Mouse (Mus musculus): Measurements from ENCODE around the gene Gramd1b. TPM values are rescaled to one million over a fixed set of nuclear protein-coding genes. Genes with fewer than 3 reads are reported as not detected.

Gene Gramd1b
- total RNA-seq, 4 experiments from 2014 or later, result 134 to 191 (median 158) TPM

GRCm38 (mm10) chr9:40316865-40317660, 214.1 kb downstream of the Gramd1b start:
- DNase-seq (ENCODE audit: low spot score in 2 of 2), result no peak

- DNase-seq (ENCODE audit: low spot score in 2 of 2), result no peak
Measured at GRCm38 (mm10) chr9:40311813-40312212, 219.4 kb downstream of the Gramd1b start.

GRCm38 (mm10) chr9:40309876-40310275, 221.3 kb downstream of the Gramd1b start:
- no peak for DNase-seq (ENCODE audit: low spot score in 2 of 2)

GRCm38 (mm10) chr9:40307311-40307710, 223.9 kb downstream of the Gramd1b start:
- no peak for DNase-seq (ENCODE audit: low spot score in 2 of 2)

- DNase-seq (ENCODE audit: low spot score in 2 of 2), result no peak
Measured at GRCm38 (mm10) chr9:40304243-40304642, 226.9 kb downstream of the Gramd1b start.

GRCm38 (mm10) chr9:40302375-40302774, 228.8 kb downstream of the Gramd1b start:
- DNase-seq (ENCODE audit: low spot score in 2 of 2), result no peak

- no peak for DNase-seq (ENCODE audit: low spot score in 2 of 2)
Measured at GRCm38 (mm10) chr9:40301475-40301874, 229.7 kb downstream of the Gramd1b start.

GRCm38 (mm10) chr9:40300018-40300989, 230.9 kb downstream of the Gramd1b start:
- no peak for DNase-seq (ENCODE audit: low spot score in 2 of 2)

GRCm38 (mm10) chr9:40299323-40299722, 231.9 kb downstream of the Gramd1b start:
- DNase-seq (ENCODE audit: low spot score in 2 of 2), result no peak

- no peak for DNase-seq (ENCODE audit: low spot score in 2 of 2)
Measured at GRCm38 (mm10) chr9:40297969-40298368, 233.2 kb downstream of the Gramd1b start.

- no peak for DNase-seq (ENCODE audit: low spot score in 2 of 2)
Measured at GRCm38 (mm10) chr9:40296251-40296650, 234.9 kb downstream of the Gramd1b start.

- DNase-seq (ENCODE audit: low spot score in 2 of 2), result no peak
Measured at GRCm38 (mm10) chr9:40294866-40295265, 236.3 kb downstream of the Gramd1b start.

GRCm38 (mm10) chr9:40294210-40294609, 237.0 kb downstream of the Gramd1b start:
- DNase-seq (ENCODE audit: low spot score in 2 of 2), result no peak

GRCm38 (mm10) chr9:40293740-40294139, 237.4 kb downstream of the Gramd1b start:
- DNase-seq (ENCODE audit: low spot score in 2 of 2), result no peak

GRCm38 (mm10) chr9:40293286-40293685, 237.9 kb downstream of the Gramd1b start:
- no peak for DNase-seq (ENCODE audit: low spot score in 2 of 2)

- no peak for DNase-seq (ENCODE audit: low spot score in 2 of 2)
Measured at GRCm38 (mm10) chr9:40292475-40292874, 238.7 kb downstream of the Gramd1b start.

- no peak for DNase-seq (ENCODE audit: low spot score in 2 of 2)
Measured at GRCm38 (mm10) chr9:40282968-40283367, 248.2 kb downstream of the Gramd1b start.

- DNase-seq (ENCODE audit: low spot score in 2 of 2), result no peak
Measured at GRCm38 (mm10) chr9:40279438-40279837, 251.7 kb downstream of the Gramd1b start.

GRCm38 (mm10) chr9:40277671-40278070, 253.5 kb downstream of the Gramd1b start:
- DNase-seq (ENCODE audit: low spot score in 2 of 2), result no peak

GRCm38 (mm10) chr9:40275904-40276303, 255.3 kb downstream of the Gramd1b start:
- peak in 1 of 2 experiments; percentile 45 for DNase-seq (ENCODE audit: low spot score in 2 of 2)

GRCm38 (mm10) chr9:40272822-40273221, 258.4 kb downstream of the Gramd1b start:
- peak in 1 of 2 experiments; percentile 3 for DNase-seq (ENCODE audit: low spot score in 2 of 2)

GRCm38 (mm10) chr9:40271075-40271474, 260.1 kb downstream of the Gramd1b start:
- DNase-seq (ENCODE audit: low spot score in 2 of 2), result no peak
